Mouse (Mus musculus) neural tube, embryonic 10.5 days (tissue): ENCODE results near the gene Slc38a6.

ENCODE experiments used
- DNase-seq: peaks from one replicate; pipeline ENCODE4 v3.0.0-alpha.2; 2017; ENCODE audit warnings: low spot score; ENCODE audit errors: extremely low spot score

The Slc38a6 gene

DNA sequence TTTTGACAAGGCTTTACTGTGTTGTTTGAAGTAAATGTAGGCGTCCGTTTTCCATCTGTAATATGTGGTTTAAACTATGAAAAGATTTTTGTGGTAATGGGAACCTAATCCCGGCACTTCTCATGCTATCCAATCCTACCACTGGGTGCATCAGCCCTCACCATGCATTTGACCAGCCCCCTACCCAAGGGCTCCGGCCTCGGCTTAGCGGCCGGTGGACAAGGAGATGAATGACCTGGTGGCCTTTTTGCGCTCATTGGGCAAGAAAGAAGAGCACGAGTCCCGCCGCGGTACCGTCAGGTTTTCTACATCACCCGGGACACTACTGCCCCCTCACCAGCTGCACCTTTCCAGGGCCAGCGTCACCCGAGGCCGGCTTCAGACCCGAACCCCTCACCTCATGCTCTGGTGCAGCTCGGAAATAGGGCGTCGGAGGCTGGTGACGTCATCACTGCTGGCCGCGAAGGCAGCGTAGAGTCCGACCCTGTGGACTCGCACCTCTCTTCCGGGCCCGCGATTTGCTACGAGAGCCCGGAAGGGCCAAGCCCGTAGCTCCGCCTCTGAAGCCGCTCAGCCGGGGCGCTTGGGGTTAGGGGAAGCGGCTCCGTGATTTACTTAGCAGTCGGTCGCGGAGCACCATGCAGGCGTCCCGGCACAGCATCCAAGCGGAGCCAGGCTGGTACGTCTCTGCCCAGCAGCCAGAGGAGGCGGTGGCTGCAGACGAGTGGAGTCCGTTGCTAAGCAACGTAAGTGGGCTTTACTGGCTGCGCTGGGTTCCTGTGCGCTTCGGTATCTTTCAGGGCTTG lies at the start of gene Slc38a6, which contains the start of gene Trmt5:
Gene Slc38a6 (plus strand): TSS at position 493 of the 806 bp plus-strand sequence.
Gene Trmt5 (minus strand): TSS at position 424 of the 806 bp plus-strand sequence.
- peak; percentile 94 for DNase-seq

DNA sequence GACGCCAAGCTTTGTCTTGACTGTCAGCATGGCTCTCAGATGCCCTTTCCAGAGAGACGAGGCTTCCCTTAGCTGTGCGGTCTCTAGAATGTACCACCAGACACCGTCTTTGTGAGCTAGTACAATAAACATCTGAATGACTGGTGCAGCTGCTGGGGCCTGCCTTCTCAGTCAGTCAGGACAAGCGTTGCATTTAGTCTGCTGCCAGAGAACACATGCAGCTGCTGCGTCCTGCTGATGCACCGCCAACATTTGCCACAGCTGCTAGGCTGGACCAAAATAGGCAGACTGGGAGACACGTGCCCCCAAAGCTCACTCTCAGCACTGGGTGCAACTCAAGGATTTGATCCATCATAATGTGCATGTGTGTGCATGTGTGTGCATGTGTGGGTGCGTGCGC lies 44.6 kb upstream of the Slc38a6 start:
- peak; percentile 23 for DNase-seq

DNA sequence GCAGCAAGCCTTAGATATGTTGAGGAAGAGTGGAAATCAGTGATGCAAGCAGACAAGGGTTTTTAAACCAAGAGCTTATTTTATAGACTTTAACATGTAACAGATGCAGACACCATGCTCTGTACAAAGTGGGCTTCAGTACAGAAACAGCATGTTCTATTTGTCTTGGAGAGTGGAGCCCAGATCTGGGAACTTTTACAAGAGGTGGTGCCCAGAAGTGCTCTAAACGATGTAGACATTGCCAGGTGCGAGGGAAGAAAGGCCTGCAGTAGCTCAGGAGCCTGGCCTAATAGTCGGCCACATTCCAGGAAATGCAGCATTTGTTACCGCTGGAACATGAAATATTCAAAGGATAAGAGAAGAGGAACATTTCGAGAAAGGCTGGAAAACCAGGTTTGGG lies 40.9 kb upstream of the Slc38a6 start:
- DNase-seq, result no peak

DNA sequence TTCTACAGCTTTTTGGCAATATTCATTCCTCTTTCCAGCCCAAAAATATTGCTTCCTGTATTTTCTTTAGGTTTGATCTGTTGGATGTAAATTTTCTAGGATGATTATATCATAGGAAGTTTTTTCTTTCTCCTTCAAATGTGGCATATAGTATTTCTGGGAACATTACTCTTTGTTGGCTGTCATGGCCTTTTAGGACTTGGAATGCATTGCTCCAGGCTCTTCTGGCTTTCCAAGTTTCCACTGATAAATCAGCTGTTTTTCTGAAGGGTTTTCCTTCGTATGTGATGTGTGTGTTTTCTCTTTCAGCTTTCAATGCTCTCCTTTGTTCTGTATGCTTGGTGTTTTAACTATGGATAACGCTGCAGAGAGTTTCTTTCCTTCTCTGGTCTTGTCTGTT lies 31.6 kb upstream of the Slc38a6 start:
- DNase-seq, result no peak

DNA sequence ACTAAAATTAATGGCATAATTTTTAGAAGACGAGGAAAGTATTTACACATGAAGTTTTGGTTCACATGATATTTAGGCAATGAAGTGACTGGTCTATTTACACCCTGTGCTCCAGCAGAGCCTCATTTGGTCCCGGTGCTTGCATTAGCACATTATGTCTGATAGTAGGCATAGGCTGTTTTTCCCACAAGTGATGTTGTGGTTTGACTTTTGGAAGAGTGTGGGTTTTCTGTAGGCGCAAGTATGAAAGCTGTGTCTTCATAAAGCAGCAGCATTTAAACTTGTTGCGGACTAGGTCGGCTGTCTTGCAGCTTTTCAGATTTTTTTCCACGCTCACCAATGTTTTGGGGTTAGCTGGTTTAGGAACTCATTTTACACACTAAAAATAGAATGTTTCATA lies 27.3 kb upstream of the Slc38a6 start:
- DNase-seq, result no peak

DNA sequence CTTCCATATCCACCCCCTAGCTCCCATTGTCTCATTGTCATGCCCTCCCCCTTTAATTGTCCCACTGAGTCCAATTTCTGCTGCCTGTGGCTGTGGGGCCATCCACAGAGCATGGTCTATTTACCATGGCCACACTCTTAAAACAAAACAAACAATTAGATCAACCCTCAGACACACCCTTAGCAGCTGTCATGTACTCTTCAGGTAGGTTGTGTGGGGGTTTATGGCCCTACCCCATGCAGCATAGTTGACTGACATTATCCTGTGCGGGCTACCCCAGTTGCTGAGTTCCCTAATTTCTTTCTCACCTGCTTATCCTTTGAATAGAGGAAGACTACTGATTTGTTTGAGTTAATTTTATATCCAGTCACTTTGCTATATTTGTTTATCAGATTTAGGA lies 26.2 kb upstream of the Slc38a6 start:
- no peak for DNase-seq

DNA sequence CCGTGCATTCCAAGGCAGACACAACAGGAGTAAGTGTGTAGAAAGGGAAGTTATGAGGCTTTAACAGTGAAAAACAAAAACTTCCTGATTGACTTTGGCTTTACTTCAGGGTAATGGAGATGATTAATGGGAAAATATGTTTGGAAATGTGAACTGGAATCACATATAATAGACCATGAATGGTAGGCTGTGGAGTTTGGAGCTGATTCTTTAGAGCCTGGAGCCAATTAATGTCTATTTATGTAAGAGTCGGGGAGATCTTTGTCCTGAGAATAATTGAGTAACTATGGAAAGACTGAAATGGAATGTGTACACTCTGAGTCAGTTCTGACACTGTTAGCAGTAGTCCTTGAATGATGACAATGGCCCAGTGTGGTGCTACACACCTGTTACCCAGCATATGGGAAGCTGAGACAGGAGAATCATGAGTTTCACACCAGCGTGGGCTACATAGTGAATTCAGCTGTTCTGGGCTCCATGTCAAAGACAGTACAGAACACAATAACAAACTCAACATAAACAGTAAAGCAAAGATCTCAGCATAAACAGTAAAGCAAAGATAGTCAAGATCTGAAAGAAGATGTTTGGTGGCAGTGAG lies 21.1 kb upstream of the Slc38a6 start:
- no peak for DNase-seq

DNA sequence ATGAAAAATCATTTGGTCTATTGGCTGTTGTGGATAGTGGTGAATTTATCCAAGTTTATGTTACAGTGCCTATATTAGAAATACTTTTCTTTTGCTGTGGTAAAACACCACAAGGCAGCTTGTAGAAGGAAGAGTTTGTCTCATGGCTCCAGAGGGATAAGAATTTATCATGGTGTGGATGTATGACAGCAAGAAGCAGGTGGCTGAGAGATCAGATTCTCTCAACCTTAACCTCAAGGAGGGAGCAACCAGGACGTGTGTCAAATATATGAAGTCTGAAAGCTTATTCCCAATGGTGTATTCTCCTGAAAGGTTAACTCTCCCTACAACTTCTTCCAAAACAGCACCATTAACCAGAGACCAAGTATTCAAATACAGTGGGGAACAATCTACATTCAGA lies 20.0 kb upstream of the Slc38a6 start:
- no peak for DNase-seq

DNA sequence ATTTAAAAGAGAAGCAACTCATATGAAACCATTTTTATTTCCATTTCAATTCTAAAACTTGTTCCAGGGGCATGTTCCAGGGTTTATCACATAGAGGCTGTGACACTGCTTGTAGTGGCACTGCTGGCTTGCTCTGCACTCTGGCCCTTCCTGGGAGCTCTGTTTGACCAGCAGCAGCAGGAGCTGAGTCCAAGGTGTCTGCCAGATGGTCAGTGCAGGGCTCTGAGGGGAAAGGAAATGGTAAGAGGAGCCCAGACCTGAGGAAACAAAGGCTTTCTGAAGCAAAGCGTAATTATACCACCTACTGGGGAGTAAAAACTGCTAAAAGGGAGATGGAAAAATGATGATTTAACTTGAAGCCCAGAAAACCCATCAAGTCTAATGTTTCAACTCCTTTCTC lies 18.1 kb upstream of the Slc38a6 start:
- DNase-seq, result no peak

DNA sequence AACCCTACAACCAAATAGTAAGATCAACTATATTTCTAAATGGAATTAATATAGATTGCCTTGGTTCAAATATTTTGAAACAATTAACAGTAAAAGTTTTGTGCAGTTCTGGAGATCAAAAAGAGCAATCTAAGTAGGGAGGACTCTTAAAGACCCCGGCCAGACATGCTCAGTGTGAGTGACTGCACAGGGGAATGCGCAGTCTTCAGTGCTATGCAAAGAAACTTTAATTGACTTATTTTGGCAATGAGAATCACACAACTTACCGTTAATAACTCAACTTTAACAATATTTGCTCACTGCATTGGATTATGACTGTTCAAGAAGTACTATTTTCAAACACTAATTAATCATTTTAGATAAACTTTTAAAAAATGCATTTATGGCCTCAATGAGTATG lies 17.0 kb upstream of the Slc38a6 start:
- DNase-seq, result no peak

DNA sequence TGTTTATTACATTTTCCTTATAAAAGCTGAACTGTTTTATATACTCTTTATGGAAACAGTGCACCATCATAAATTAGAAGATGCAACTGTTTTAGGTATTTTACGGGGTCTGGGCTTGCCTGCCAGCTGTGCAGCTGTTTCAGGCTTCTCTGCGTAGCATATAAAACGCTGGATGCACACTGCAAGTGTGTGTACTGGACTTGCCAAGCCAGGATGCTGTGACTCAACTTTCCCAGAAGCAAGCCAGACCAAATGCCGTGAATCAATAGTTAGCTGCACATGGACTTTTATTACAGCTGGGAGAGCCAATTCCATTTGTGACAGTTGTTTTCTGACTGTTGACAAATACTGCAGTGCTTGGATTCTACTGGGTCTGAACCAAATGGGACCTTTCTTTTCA lies 16.6 kb upstream of the Slc38a6 start:
- DNase-seq, result no peak

DNA sequence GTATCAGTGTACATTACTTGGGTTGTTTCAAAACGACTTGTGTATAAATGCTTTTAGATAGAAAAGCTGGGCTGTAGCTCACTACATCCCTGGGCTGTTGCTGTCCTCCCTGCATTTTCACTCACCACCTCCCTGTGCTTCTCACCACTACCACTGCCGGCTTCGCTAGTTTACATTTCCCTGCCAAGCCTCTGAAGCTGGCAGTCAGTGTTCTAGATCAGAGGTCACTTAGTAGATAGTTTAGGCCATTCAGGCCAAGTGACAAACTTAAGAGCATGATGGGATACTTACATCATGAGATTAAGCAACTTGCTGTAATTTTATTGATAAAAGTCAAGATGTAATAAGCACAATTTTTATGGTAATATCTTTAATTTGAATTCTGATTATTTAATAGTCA lies 11.7 kb upstream of the Slc38a6 start:
- no peak for DNase-seq

DNA sequence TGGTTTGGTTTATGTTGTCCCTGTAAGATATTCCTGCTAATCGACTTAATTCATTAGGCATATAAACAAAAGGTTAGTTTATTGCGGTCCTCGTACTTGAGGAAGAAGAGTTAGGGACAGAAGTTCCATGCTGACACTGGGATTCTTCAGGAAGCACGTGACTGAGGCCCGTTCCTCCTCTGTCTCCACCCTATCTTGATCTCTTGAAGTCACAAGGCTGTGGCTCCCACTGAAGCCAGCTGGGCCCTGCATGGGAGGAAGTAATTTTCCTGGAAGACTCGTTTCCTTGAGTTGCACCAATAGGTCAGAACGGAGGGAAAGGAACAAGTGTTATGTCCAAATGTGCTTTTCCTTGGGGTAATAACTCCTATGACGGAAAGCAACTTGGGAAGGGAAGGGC lies 1.0 kb downstream of the Slc38a6 start:
- DNase-seq, result no peak

DNA sequence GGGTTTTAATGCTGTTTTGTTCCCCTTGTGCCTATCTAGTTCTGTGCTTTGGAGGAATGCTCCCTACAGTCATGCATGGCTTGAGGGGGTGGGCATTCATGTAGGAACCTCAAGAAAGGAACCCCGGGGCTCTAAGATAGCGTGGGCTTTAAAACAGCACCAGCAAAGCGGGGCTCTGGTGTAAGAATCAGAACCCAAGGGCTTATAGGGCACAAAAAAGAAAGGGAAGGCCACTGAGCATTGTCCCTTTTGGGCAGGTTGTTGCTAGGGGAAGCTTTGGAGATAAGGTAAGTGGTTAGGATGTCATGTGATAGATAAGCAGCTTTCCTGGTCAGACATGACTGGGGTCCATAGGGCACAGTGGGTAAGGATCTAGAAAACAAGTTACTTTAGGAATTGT lies 2.0 kb downstream of the Slc38a6 start:
- no peak for DNase-seq

DNA sequence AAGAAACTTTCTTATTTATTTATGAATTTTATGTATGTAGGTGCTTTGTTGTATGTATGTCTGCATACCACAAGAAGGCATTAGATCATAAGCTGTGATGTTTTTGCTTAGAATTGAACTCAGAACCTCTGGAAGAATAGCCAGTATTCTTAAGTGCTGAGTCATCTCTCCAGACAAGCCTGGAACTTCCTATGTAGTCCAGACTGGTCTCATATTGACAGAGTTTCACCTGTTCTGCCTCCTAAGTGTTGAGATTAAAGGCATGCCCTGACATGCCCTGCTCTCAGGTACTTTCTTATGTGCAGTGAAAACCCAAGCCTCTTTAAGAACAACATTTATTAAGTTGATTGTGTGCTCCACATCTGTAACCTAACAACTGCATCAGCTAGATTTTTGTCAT lies 8.3 kb downstream of the Slc38a6 start:
- DNase-seq, result no peak

DNA sequence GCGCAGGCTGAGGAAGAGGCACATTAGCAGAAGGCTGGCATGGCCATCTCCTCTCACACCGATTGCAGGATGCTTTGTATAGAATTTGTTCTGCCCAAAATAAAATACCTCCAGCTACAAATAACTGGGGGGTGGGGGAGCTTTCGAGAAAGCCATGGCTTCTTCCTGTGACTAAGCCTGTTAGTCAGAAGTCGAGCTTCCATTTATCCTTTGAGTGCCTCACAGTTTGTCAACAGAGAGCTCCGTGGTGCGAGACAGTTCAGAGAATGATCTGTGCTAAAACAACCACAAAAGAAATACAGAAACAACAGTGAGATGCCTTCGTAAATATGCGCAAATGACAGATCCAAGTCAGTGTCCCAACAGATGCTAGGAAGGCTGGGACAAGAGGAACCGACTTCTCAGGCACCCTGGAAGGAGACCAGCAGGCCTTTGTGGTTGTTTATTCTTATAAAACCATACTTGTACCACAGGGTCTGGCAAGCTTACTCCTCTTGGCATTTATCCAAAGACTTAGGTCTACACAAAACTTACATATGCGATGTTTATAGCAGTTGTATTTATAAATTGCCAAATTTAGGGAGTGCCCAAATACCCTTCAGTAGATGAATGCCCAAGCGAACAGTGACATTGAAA lies 9.0 kb downstream of the Slc38a6 start:
- no peak for DNase-seq

DNA sequence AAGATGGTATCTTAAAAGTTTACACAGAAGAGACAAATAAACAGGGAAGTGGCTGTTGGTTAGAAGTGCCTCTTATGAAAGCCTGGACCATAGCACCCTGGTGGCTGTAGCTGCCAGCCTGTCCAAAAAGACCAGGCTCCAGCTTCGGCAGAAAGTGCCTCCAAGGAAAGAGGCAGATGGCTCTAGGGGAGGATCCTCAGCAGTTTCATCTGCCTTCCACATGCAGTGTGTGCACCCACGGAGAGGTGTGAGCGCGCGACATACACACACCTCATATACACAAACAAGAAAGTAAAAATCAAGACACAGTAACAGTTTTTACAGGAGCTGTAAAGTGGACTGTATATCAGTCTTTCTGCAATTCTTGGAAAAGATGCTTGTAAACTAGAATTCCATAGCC lies 12.0 kb downstream of the Slc38a6 start:
- DNase-seq, result no peak

DNA sequence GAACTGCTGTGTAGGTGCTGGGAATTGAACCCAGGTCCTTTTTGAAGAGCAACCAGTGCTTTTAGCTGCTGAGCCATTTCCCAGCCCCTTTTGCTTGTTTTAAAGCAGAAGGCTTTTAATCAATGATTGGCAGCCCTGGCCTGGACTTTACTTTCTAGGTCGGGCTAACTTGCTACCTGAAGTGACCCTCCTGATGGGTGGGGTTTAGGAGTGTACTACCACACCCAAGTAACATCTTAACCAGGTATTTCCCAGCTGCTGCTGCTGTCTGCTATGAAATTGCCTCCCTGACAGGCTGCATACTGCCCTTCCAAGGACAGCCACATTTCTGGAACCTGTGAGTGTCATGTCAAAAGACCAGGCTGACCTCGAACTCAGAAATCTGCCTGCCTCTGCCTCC lies 14.0 kb downstream of the Slc38a6 start:
- DNase-seq, result no peak

DNA sequence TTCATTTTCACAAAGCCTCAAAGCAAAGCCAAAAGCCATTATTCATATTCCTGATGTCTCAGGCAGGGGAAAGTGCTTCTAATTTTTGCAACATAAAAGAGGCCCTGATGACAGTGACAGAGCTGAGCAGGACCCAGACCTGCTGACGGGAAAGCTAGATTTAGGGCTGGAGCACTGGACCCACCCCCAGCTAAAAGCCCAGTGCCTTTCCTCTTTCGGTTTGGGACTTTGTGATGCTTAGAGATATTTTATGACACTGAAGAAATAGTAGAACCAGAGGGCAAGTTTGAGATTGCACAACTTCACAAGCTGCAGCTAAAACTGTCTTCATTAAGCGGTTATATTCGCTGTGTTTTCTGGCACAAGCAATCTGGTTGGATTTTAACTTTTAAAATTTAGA lies 18.1 kb downstream of the Slc38a6 start:
- DNase-seq, result no peak

DNA sequence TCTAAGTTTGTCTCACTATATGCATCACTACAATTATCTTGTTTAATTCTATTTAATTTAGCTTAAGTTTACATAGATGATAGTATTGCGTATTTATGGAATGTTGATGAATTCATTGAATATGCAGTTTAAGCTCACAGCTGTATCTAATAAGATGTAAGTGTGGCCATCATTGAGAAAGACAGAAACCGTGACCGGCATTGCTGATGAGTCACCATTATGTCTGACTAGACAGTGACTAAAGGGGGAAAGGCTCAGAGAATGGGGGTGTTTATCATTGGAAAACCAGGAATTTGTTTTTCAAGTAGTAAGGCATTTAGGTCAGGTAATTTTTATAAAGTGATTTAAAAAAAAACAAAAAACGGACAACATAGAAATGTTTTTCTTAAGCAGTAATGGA lies 21.2 kb downstream of the Slc38a6 start:
- no peak for DNase-seq

DNA sequence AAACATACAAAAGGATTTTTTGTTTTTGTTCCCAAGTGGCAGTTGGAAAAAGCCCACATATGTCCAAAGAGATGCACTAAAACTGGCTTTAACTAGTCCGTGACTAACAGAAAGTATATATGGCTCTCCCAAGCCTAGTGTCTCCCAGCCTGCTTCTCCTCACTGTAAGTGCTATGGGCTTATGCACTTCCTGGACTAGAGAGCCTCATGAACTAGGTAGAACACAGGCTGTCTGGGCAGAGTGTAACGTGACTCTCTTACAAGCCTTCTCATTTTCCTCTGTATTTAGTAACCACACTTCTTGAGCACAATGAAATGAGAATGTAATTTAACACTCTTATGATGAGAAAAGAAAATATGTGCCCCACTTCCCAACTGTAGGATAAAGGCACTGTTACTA lies 22.1 kb downstream of the Slc38a6 start:
- no peak for DNase-seq
